Mouse (Mus musculus): ENCODE results near the gene Gm45713.
A peak's percentile ranks its signal among the peaks of the same experiment; 100 is the strongest.
"Not testable (repeated sequence)": the region's sequence is repeated elsewhere in the genome, so short reads cannot be mapped to it uniquely, and the experiment has no call there.

Gm45713 gene

GRCm38 (mm10) chr7:45162551-45162950 is 26.5 kb upstream of the Gm45713 start:
- DNase-seq: no peak

- peak; percentile 100 for DNase-seq
These were observed 25.8 kb upstream of the Gm45713 start for GRCm38 (mm10) chr7:45161612-45162473.

GRCm38 (mm10) chr7:45160866-45161265 is 24.8 kb upstream of the Gm45713 start:
- no peak for DNase-seq

GRCm38 (mm10) chr7:45160316-45160800 is 24.3 kb upstream of the Gm45713 start:
- DNase-seq: no peak

GRCm38 (mm10) chr7:45158991-45159390 is 23.0 kb upstream of the Gm45713 start:
- no peak for DNase-seq

- peak in 1 of 2 experiments; percentile 19 for DNase-seq
These were observed 21.4 kb upstream of the Gm45713 start for GRCm38 (mm10) chr7:45157459-45157858.

- peak in 1 of 2 experiments; percentile 7 for DNase-seq
These were observed 20.2 kb upstream of the Gm45713 start for GRCm38 (mm10) chr7:45156206-45156605.

- peak in 1 of 2 experiments; percentile 17 for DNase-seq
These were observed 19.6 kb upstream of the Gm45713 start for GRCm38 (mm10) chr7:45155590-45155989.

- peak; percentile 79 to 85 for DNase-seq
These were observed 19.0 kb upstream of the Gm45713 start for GRCm38 (mm10) chr7:45154993-45155514.

- DNase-seq: peak; percentile 99
These were observed 18.3 kb upstream of the Gm45713 start, which contains the start of the genes Pih1d1 and Aldh16a1 for GRCm38 (mm10) chr7:45154096-45154992. Gene Pih1d1, plus strand, starts transcription at chr7:45154303. Gene Aldh16a1, minus strand, starts transcription at chr7:45154584.

GRCm38 (mm10) chr7:45153586-45153985 is 17.6 kb upstream of the Gm45713 start:
- DNase-seq: no peak

GRCm38 (mm10) chr7:45153052-45153451 is 17.0 kb upstream of the Gm45713 start:
- DNase-seq: not testable (repeated sequence)

GRCm38 (mm10) chr7:45151303-45151702 is 15.3 kb upstream of the Gm45713 start:
- DNase-seq: peak in 1 of 2 experiments; percentile 25

GRCm38 (mm10) chr7:45150321-45150720 is 14.3 kb upstream of the Gm45713 start:
- no peak for DNase-seq

GRCm38 (mm10) chr7:45149545-45149944 is 13.5 kb upstream of the Gm45713 start:
- peak in 1 of 2 experiments; percentile 29 for DNase-seq

GRCm38 (mm10) chr7:45148534-45149098 is 12.6 kb upstream of the Gm45713 start:
- DNase-seq: peak in 1 of 2 experiments; percentile 7

- no peak for DNase-seq
These were observed 11.9 kb upstream of the Gm45713 start for GRCm38 (mm10) chr7:45147899-45148298.

GRCm38 (mm10) chr7:45147267-45147666 is 11.2 kb upstream of the Gm45713 start:
- peak in 1 of 2 experiments; percentile 9 for DNase-seq

GRCm38 (mm10) chr7:45145460-45145859 is 9.4 kb upstream of the Gm45713 start:
- DNase-seq: no peak

GRCm38 (mm10) chr7:45144368-45145174 is 8.5 kb upstream of the Gm45713 start:
- DNase-seq: no peak

- no peak for DNase-seq
These were observed 5.9 kb upstream of the Gm45713 start for GRCm38 (mm10) chr7:45141914-45142313.
